Mouse (Mus musculus): ENCODE results near the gene Pitx3.

- TF ChIP-seq CTCF (IDR thresholded peaks at IDR 0.05; ENCODE audit: low read depth) (no peak), EP300 (IDR thresholded peaks at IDR 0.05; ENCODE audit: low read depth) (no peak)
Observed at GRCm38 (mm10) chr19:46087871-46088270, 60.3 kb downstream of the Pitx3 start.
